In genomic region chr13:111263758-111264157, GRCm38 (mm10) we compare ENCODE assay signal across 27 mouse cellular contexts. TPM values are rescaled to one million over a fixed set of nuclear protein-coding genes. Genes with fewer than 3 reads are reported as not detected.
DNase-seq lines count a peak whose midpoint lies in the region; ATAC-seq and TF ChIP-seq lines count a peak whose summit lies in the region.
"Had no signal": no experiment of that assay in that cellular context is flagged by ENCODE, and none has a peak within 500 bp of the region (broad histone marks: within the 10 kb centered on the region; RNA-seq: fewer than 3 reads in every experiment).

No protein-coding gene starts in this region.

- no peaks in the 10 kb centered on the region for H3K27me3 ChIP-seq in heart, embryonic 10.5 days (ENCODE audit: insufficient read depth, poor library complexity, severe bottlenecking)
- no peaks in the 10 kb centered on the region for H3K27me3 ChIP-seq in testis, adult 2 months (ENCODE audit: control insufficient read depth, insufficient read depth, low read length)
- H3K27me3 ChIP-seq in embryonic facial prominence, embryonic 15.5 days, result no peaks in the 10 kb centered on the region
- H3K27me3 ChIP-seq: CH12.LX; heart, embryonic 12.5 days; Patski had no signal

- no peak overlapping the region for H3K27ac ChIP-seq in heart, embryonic 10.5 days
- H3K27ac ChIP-seq in testis, adult 2 months (ENCODE audit: control insufficient read depth, insufficient read depth, low read depth, low read length), result peak overlapping the region; percentile 16; the same call in 1 of the 2 replicates
- H3K27ac ChIP-seq in embryonic facial prominence, embryonic 15.5 days (replicated peaks), result peak overlapping the region; percentile 73
- H3K27ac ChIP-seq: forebrain, embryonic 10.5 days; gastrocnemius, adult 2 months; hindbrain, embryonic 10.5 days; hindbrain, embryonic 14.5 days had no signal

- ATAC-seq in embryonic facial prominence, embryonic 15.5 days (ENCODE audit: insufficient number of reproducible peaks, low FRiP score, low TSS enrichment, low read depth), result no peak
- ATAC-seq in CD4-positive, CD25-positive, alpha-beta regulatory T cell, adult 4 months, result no peak
- ATAC-seq: activated CD4-positive, CD25-positive, alpha-beta regulatory T cell, adult 4 months; forebrain, embryonic 14.5 days; Patski had no signal

- H3K9me3 ChIP-seq in heart, embryonic 10.5 days, result no peaks in the 10 kb centered on the region
- no peaks in the 10 kb centered on the region for H3K9me3 ChIP-seq in embryonic facial prominence, embryonic 15.5 days (replicated peaks)
- H3K9me3 ChIP-seq: forebrain, embryonic 10.5 days; heart, embryonic 12.5 days; hindbrain, embryonic 10.5 days had no signal

- no peak overlapping the region for H3K4me3 ChIP-seq in heart, embryonic 10.5 days
- no peak overlapping the region for H3K4me3 ChIP-seq in testis, adult 2 months (ENCODE audit: control insufficient read depth, low read depth, low read length)
- H3K4me3 ChIP-seq in embryonic facial prominence, embryonic 15.5 days (replicated peaks), result no peak overlapping the region
- H3K4me3 ChIP-seq in lung, adult 2 months (replicated peaks; ENCODE audit: extremely low read depth, low read depth, low read length), result no peak overlapping the region
- H3K4me3 ChIP-seq: erythroblast, embryonic 14.5 days; forebrain, embryonic 10.5 days; gastrocnemius, adult 2 months; heart, embryonic 12.5 days; hindbrain, embryonic 10.5 days had no signal

- H3K4me2 ChIP-seq in embryonic facial prominence, embryonic 15.5 days (replicated peaks), result no peak overlapping the region
- H3K4me2 ChIP-seq: heart, embryonic 12.5 days; hindbrain, embryonic 14.5 days had no signal

- 0 out of 2 replicates have a peak, but pooled peaks cover 4% of the 10 kb centered on the region for H3K4me1 ChIP-seq in heart, embryonic 10.5 days
- H3K4me1 ChIP-seq in testis, adult 2 months (ENCODE audit: control insufficient read depth, insufficient read depth, low read length), result no peaks in the 10 kb centered on the region
- peaks cover 32% of the 10 kb centered on the region for H3K4me1 ChIP-seq in embryonic facial prominence, embryonic 15.5 days
- no peaks in the 10 kb centered on the region; the same call in 1 of the 2 replicates for H3K4me1 ChIP-seq in lung, adult 2 months (ENCODE audit: control insufficient read depth, insufficient read depth, low read length)

- no peak for TF ChIP-seq CTCF in testis, adult 2 months (IDR thresholded peaks at IDR 0.05; ENCODE audit: control insufficient read depth, insufficient read depth, insufficient replicate concordance, low read depth, low read length)
- no peak for TF ChIP-seq CTCF in lung, adult 2 months (IDR thresholded peaks at IDR 0.05; ENCODE audit: insufficient read depth, low read length)

- TF ChIP-seq POLR2A in testis, adult 2 months (IDR thresholded peaks at IDR 0.05; ENCODE audit: control insufficient read depth, low read depth, low read length), result no peak
- no peak for TF ChIP-seq POLR2A in lung, adult 2 months (IDR thresholded peaks at IDR 0.05; ENCODE audit: borderline replicate concordance, extremely low read depth, low read depth, low read length)

- DNase-seq in heart, embryonic 10.5 days (ENCODE audit: low spot score), result peak; percentile 52
- no peak for DNase-seq in heart, adult 18-20 months
- no peak for DNase-seq in testis, postnatal 14 days (ENCODE audit: low spot score)
- DNase-seq in lung, adult 2 months, result no peak
- DNase-seq: adrenal gland, postnatal 14 days; cerebellum, adult 11-12 months; cerebellum, adult 9-10 months; cerebellum, postnatal 25 days; gastrocnemius, adult 2 months; gastrocnemius, postnatal 25 days had no signal

- 74% methylated on average over 3 of the region's 3 CpGs for WGBS in heart, embryonic 10.5 days
- 74% methylated on average over 3 of the region's 3 CpGs for WGBS in embryonic facial prominence, embryonic 15.5 days
- WGBS in lung, adult 2 months, result 85% methylated on average over 3 of the region's 3 CpGs

- H3K9ac ChIP-seq in embryonic facial prominence, embryonic 15.5 days, result no peak overlapping the region
- H3K9ac ChIP-seq: heart, embryonic 12.5 days; hindbrain, embryonic 14.5 days had no signal

- no peaks in the 10 kb centered on the region for H3K36me3 ChIP-seq in heart, embryonic 10.5 days
- H3K36me3 ChIP-seq in testis, adult 2 months (ENCODE audit: control insufficient read depth, insufficient read depth, low read length), result no peaks in the 10 kb centered on the region
- no peaks in the 10 kb centered on the region for H3K36me3 ChIP-seq in embryonic facial prominence, embryonic 15.5 days
- H3K36me3 ChIP-seq: forebrain, embryonic 10.5 days; heart, embryonic 12.5 days; hindbrain, embryonic 10.5 days had no signal

RNA-seq across cellular contexts. Expression of gene Actbl2, which starts 8.9 kb away (rescaled TPM):
- polyA plus RNA-seq in heart, embryonic 10.5 days (2016; fragmentation: Nextera tagmentation; extraction: Ambion mirVana), result not detected in 2 replicates
- not detected for total RNA-seq in heart, adult 18-20 months (2021)
- polyA plus RNA-seq in testis, adult 2 months (2012; rRNA removed), result 0.05 TPM in 1 of 2 replicates, not detected in the other
- polyA plus RNA-seq in embryonic facial prominence, embryonic 15.5 days (2015; fragmentation: Nextera tagmentation; extraction: Ambion mirVana), result 0.13 and 0.38 TPM in 2 replicates
- not detected in 2 replicates for polyA plus RNA-seq in lung, adult 2 months (2012; rRNA removed)
- polyA plus RNA-seq in CD4-positive, CD25-positive, alpha-beta regulatory T cell, adult 4 months (2017; shearing (Covaris generic)), result not detected
- total RNA-seq: adrenal gland, postnatal 14 days; CH12.LX; gastrocnemius, adult 2 months; gastrocnemius, postnatal 25 days; granulocyte monocyte progenitor cell, adult 5-6 weeks; heart, postnatal 25 days had no signal
- polyA plus RNA-seq: C2C12; embryonic facial prominence, embryonic 11.5 days; erythroblast, embryonic 14.5 days; forebrain, embryonic 10.5 days; forebrain, embryonic 14.5 days; heart, embryonic 12.5 days; heart, embryonic 16.5 days; hindbrain, embryonic 10.5 days; Patski had no signal
